Mouse (Mus musculus) megakaryocyte, embryonic 14.5 days (primary cell): Measurements from ENCODE around the gene Etfbkmt.

Experiments
- FLI1 ChIP-seq: IDR thresholded peaks from 2 replicates; pipeline ENCODE4 v1.6.1; 2012; ENCODE audit warnings: low read length, inconsistent platforms, mixed read lengths
- GATA1 ChIP-seq: IDR thresholded peaks from 3 replicates; pipeline ENCODE4 v1.6.1; 2012; ENCODE audit warnings: mixed read lengths, low read length, inconsistent platforms, borderline replicate concordance

DNA sequence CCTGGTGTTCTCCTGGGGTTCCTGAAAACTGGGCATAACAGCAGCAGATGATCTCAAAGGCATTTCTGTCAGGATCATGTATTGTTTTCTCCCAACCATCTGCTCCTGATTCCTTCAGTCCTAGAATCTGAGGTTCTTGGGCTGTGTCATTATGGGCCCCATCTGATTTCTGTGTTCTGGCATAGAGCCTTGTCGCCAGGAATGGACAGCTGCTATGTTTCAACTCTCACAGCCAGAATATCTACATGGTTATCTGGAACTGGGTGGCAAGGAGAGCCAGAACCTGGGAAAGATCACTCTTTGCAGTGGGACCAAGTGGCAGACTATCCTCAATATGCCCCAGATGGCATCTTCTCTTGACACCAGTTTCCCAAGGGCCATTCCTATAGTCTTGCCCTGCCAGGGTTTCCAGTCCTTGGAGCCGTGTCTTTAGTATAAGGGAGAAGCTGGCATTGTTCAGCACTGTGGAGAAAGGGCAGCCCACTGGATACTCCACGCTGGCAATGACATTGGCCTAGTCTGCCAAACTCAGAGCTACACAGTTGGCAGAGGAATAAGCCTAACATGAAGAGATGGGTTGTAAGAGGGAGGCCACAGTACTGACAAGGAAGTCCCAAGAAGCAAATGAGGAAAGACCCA lies 35.4 kb downstream of the Etfbkmt start:
- TF ChIP-seq FLI1 (no peak), GATA1 (no peak)
